Mouse (Mus musculus) frontal cortex, adult 2 months (tissue): ENCODE measurements around the gene Rrbp1. TPM values are rescaled to one million over a fixed set of nuclear protein-coding genes. Genes with fewer than 3 reads are reported as not detected.

Experiments used
- DNase-seq, 2 experiments: peaks; one replicate each; pipeline ENCODE4 v3.0.0; 2022; ENCODE audit warnings: low spot score in 1 of 2; ENCODE audit errors: extremely low spot score in 1 of 2
- polyA plus RNA-seq: library from polyadenylated mRNA; depleted of rRNA; stranded (reverse); fragments of >200 nt; gene quantifications from 2 replicates; pipeline ENCODE4 v1.2.3, GENCODE M21; 2012

Gene Rrbp1
- polyA plus RNA-seq, 1 experiment, result 71.3 TPM

DNA sequence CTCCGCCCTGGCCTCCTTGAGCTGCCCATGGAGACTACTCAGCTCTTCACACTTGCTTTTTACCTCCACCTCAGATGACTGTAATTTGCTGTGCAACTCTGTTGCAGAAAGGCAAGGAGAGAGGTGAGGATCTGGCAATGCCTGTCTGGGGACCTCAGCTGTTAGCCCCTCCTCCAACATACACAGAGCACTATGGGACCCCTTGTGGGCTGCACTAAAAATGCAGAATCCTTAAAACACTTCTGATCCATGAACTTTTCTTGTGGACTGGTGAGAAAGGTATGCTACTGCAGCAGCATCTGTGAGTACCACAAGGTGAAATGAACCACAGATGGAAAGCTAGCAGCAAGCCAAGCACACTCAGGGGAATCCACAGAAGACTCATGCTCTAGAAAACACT, 47.7 kb downstream of the Rrbp1 start:
- DNase-seq, result no peak

DNA sequence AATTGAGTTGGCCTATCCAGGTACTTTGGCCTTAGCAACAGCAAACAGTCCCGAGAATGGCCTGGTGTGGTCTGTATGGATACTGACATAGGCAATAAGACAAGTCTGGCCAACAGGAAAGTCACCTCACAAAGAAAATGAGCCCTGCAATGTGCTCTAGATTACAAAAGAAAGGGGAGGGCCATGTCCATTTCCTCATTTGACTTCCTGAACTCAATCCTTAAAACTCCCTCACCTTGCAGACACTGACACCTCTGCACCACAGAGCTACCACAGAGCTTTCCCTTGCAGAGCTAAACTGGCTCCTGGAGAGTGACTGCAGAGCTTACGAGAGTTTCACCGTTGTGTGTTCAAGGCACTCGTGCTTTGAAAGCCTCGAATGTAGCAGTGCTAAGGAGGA, 48.9 kb downstream of the Rrbp1 start:
- no peak for DNase-seq

DNA sequence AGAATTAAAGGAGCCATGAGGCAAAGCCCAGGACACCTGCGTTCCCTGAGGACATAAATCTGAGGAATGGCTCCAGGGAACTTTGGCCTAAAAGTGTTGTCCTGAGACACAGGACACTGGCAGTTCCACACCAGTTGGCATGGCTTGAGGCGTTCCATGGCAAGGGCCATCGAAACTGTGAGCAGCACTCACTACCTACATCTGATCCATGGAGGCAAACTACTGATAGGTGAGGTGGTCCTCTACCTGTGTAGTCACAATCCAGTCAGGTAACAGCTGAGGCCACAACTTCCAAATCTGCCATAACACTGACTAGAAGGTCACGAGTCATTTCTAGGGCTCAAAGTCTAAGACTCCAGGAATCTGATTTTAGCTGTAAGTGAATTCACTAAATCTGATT, 55.3 kb downstream of the Rrbp1 start:
- no peak for DNase-seq

DNA sequence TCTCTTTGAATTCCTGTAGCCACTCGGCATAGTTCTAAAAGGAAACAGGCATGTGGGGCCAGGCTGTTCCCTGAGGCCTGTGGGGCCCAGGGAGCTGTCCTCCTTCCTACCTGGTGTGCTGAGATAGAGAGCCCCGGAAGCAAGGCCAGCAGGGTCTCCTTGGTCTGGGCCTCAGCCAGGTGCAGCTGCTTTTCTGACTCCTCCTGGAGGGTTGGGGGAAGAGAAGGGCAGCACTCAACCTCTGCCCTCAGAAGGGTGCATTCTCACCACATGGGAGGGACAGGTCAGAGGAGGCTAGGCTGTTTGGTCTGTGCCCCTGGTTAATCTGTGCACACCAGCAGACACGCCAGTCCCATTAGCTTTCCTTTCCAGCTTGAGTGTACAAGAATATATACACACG, 56.1 kb downstream of the Rrbp1 start:
- DNase-seq, result no peak

DNA sequence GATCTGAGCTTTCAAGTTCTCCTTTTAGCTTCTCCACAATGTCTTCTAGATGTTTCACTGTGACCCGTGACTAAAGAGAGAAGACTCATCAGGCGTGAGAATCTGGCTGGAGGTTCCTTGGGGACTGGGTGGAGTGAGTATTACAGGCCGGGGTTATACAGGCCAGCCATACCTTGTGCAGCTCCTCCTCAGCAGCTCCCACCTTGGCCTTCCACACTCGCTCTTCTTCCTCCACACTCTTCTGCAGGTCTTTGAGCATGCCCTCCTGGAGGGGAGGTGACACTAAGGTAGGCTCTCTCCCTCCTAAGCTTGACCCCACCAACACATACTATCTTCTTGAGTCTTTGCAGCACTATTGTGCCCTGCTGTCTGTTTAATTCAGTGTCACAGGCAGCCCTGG, 57.1 kb downstream of the Rrbp1 start:
- DNase-seq, result no peak

DNA sequence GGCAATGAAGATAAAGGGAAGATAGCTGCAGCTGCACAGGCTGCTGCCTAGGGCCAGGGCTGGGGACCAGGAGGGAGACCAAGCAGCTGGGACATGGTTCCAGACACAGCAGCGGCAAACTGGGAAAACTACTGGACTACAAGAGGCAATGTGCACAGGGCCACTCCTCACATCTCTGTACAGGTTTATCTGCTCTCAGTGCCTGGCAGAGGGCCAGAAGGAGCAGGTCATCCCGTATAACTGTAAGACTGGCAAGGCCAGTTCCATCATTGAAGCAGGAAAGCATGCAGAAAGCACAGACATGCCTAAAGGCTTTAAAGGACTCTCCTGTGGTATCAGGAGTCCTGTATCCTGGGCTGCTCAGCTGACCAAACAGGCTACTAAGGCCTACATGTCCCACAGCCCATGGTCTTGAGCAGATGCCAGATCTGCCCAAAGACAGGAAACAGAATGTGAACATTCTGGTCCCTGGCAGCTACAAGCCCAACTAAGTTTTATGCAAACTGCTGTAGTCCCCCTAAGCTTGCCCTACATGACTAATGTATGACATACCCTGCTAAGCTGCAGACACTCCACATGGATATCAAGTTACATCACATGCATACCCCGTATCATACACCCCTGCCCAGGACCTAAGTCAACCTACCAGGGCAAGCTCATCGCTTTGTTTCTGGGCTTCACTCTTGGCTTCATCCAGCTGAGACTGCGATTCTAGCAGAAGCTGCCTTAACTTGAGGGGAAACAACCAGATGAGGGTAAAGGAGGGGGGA, 59.3 kb downstream of the Rrbp1 start:
- no peak for DNase-seq

DNA sequence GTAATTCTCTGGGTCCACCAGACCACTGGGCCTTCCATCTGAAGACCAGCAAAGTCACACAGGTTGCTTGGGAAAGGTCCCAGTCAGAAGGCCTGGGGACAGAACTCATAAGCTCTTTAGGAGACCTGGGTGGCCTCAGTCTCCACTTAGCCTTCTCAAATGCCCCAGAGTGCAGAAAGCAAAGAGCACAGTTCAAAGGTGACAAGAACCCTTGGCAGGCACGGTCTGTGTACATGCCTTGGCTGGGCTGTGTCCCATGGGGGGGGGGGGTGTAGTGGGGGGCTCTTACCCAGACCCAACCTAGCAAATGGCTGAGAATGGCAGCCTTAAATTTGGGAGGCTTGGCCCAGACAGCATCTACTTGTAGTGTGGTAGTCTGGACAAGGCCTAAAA, 60.0 kb downstream of the Rrbp1 start:
- no peak for DNase-seq

DNA sequence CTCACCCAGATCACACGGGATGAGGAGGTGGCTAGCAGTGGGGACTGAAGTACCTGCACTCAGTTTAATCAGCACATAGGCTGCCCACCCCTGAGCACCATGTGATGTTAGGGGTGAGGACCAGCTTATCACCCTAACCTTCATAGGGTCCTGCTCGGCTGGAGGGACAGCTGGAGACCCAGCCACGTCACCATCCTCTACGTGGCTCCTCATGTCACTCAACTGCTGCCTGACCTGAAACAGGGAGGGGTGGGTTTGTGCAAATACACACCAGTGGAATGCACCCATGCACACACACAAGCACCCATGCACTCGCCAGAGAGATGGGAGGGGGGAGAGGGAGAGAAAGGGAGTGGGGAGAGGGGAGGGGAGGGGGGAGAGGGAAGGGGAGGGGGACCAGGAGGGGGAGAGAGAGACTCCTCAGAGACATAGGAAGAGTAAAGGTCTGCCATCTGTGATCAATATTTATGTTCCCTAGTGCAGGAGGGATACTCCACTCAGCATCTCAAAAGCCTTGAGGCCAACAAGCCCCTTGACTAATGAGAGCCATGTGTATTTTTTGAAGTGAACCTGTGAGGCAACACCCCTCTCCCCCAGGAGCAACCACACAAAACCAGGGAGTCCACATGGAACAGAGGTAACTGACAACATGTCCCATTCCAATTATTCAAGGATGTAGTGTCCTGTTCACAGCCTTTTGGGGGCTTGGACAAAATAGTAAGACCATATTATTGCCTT, 60.6 kb downstream of the Rrbp1 start:
- DNase-seq, result no peak

DNA sequence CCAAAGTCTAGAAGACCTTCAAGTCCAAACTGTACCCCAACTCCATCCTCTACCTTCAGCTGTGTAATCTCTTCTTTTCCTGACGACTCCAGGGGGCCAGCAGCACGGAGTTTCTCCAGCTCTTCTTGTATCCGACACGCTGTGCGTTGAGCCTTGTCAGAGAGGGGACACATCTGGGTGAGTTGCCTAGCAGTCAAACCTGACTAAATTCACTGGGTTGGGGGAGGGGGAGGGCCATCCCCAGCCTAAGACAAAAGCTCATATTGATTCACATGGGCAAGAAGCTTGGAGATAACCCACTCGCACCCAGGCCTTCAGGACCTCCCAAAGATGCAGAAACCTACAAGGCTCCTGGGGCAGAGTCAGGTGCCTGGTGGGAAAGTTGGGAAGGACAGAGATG, 61.8 kb downstream of the Rrbp1 start:
- no peak for DNase-seq

DNA sequence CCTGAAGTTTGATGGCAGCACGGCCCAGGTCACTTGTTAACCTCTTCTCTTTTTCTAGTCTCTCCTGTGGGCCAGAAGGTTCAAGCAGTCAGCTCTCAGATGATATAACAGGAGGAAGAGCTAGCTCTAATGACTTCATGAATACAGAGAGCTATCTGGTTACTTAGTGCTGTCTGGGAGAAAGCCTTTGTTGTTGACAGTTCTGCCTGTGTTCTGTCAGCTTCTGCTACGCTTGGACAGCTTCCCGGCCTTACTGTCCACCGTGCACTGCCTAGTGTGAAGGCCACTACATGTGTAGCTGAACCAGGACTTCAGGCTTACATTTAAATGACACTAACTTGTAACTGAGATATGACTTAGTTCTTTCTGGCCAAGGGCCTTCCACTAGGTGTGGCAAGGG, 62.6 kb downstream of the Rrbp1 start:
- no peak for DNase-seq

DNA sequence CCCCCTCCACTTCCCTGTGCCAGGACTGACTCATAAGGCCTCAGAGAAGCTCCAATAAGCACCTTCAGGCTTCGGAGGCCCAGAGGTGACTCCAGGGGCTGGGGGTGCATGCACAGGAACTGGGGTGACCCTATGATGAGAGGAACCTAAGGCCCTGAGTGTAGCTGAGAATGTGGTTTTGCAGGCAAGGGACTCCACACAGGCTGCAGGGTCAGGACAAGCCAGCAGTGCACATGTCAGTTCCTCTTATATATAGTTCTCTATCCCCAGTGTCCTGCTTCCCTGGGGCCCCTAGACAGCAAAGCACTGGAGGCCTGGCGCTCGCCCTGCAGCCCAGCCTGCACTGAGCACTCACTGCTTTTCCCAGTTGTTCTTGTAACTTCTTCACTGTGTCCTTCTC, 63.1 kb downstream of the Rrbp1 start:
- no peak for DNase-seq

DNA sequence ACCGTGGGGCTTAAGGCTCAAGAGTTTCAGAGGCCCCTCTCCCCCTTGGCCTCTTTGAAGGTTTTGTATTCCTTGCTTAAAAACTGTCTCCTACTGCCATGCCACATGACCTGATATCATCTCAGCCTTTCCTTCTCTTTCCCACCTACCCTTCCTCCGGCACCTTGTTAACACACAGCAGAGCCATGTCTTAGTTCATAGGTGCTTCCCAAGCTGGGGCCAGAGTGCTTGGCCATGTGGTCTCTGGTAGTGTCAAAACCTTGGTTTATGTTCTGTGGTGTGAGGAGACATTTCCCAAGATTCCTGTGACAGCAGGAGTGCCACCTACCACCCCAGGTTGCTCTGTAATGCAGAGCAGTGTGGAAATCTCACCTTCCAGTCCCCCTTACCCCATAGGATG, 64.7 kb downstream of the Rrbp1 start:
- DNase-seq, result no peak

DNA sequence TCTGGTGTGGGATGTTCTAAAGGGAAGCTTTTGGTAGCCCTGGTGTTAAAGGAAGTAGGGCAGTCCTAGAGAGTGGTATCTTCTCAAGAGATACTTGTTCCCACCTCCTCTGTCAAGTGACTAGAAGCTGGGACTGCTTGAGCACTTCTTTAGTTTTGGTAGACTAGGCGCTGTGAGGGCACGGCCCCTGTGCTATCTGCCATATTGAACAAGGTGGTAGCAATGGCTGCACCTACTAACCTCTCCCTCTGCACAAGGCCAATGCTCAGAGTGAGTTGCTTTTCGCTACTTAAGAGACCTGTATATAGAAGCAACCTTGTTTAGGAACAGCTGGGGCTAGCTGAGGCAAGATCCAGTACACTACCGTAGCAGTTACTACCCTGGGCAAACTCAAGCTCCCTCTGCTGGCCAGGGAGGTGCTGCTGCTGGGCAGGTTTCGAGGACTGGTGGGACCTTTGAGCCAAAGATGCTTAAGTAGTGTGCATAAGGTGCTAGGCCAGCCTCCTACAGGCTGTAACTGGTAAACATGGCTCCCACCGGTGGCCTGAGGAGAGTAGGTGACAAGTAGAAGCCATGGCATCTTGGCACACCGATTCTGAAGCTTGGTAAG, 65.5 kb downstream of the Rrbp1 start:
- peak in 1 of 2 experiments; percentile 20 for DNase-seq

DNA sequence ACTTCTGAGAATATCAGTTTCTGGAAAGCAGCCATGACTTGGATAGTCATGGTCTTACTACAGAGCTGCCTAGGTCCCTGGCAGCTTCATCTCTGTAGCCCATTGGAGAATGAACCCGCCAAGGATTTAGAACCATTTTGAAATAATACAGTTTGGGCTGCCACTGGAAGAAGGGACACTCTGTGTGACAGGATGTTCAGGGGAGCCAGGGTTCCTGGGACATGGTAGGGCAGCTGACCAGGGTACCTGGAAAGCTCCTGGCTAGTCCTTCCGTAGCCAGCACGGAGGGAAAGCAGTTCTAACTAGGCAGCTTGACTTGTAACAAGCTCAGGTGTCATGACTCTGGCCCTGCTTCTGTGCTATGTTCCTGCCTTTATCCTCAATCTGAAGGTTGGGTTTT, 66.3 kb downstream of the Rrbp1 start:
- no peak for DNase-seq

DNA sequence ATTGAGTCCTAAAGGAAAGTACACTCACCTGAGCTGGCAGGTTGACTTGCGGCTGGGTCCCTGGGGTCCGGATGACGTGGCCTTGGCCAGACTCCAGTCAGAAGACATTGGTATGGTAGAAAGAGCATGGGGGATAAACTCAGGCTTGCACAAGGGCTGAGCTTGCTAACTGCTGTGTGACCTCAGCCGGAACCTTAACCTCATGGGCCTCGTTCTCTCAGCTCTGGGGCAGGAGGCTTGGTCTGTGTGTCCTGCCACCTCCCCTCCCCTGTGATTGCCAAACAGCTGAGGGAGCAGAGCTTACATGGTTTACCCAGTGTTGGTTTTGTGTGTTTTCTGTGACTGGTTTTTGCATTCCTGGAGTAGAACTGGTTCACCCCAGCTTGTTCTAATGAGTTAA, 70.7 kb downstream of the Rrbp1 start:
- no peak for DNase-seq

DNA sequence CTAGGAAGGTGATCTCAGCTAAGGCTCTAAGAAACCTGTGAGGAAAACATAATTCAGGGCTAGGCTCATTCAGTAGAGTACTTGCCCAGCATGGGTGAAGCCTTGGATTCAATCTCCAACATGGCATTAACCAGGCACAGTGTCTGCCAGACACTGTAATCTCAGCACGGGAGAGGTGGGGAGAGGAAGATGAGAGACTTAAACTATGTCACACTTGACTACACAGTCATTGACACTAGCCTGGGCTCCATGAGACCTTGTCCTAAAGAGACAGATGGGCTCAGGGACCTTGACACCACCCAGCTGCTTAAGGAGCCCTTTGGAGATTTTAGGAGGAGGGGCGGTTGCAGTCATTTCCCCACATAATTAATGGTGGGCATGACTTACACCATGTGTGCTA, 73.2 kb downstream of the Rrbp1 start:
- no peak for DNase-seq

DNA sequence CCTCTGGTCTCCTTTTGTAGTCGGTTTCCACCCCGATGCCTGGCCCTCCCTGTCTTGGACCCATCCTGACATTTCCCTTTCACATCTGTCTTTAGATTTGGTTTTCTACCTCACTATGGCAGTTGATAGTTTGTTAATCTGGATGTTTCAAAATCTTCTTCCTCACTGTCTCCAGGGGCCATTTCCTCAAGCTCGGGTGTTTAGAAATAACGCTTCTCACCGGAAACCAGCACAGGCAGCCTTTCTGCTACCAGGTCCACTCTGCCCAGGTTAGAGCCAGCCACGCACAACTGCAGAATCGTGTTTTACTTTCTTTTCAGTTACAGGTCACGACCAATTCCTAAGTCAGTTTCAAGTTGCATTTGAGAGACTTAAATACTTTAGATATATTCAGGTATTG, 76.6 kb downstream of the Rrbp1 start:
- DNase-seq, result no peak

DNA sequence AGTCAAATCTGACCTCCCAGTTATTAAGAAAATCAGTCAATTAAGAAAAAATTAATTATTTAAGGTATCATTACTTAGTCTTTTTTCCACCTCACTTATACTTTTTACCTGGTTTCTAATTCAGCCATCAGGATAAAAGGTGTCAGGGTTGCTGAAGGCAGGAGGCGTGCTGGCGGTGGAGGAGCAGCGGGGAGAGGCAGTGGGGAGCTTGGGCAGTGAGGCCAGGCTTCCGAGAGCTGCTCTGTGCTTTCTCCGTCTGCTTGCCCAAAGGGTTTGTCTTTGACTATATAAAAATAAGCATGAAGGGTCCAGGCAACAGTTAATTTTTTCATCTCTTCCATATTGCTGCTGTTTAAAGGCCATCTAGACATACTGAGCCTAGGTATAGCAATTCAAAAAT, 77.5 kb downstream of the Rrbp1 start:
- no peak for DNase-seq

DNA sequence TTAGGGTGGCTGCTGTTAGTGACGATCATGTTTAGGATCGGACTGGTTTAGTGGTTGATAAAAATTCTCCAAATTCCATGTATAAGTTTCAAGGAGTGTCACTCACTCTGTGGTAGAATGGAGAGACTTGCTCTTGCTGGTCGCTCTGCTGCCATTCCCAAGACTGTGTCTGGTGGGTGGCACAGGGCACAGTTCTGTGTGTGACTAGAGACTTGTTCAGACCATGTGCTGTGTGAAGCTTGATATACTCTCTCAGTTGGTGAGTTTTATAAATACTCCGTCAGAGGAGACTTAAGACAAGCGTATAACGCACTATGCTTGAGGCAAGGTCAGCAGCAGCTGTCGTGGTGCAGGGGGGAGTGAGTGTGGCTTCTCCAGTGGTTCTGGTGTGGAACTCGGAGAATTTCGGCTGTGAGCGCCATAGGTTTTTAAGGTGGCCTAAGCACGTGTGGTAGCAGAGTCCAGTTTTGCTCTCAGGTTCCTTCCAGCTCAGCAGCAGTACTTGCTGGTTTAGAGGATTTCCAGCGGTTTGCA, 78.7 kb downstream of the Rrbp1 start:
- no peak for DNase-seq

DNA sequence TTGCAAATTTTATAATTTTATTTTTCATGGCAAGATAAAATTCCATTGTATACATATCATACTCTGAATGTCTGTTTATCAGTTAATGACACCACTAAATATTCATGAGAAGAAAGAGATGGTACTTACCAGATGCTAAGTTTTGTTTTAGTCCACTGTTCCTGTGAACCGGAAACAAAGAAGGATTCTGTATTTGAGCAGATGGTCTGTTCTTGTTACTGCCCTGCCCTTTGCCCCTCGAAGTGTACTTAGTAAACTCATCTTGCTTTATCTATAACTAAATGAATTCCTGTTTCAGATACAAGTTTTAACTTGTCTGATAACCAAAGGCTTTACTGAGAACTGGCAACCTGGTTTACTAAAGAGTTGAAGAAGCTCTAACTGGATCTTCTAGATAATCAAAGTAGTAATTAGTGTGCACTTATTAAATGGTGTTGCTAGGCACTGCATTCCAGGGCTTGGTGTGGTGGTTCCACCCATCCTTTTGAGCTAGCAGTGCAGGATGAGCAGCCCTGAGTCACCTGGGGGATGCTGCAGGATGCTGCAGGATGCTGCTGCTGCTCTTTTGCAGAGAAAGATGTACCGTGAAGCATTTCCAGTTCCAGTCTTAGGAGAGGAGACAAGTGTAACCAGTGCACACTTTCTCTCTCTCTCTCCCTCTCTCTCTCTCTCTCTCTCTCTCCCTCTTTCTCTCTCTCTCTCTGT, 81.3 kb downstream of the Rrbp1 start:
- DNase-seq, result peak in 1 of 2 experiments; percentile 14

DNA sequence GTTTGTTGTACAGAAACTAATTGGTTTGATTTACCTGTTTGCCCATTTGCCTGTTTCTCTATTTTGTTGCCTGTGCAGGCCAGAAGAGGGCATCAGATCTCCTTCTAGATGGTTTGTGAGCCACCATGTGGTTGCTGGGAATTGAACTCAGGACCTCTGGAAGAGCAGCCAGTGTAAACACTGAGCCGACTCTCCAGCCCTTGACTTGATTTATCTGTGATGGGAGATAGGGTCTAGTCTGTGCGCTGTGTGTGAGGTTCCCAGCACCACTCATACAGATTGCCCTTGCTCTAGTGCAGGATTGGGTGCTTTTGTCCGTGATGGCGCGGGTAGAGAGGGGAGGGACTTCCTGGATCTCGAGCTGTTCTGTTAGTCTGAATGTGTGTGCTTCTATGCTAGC, 85.2 kb downstream of the Rrbp1 start:
- no peak for DNase-seq
